Mouse (Mus musculus) CH12.LX (cell line): ENCODE measurements around the gene Gpx7. TPM values are rescaled to one million over a fixed set of nuclear protein-coding genes. Genes with fewer than 3 reads are reported as not detected.

Experiments
- DNase-seq: peaks from one replicate; pipeline ENCODE4 v3.0.0-alpha.2; 2013; ENCODE audit errors: extremely low read depth
- H3K27ac ChIP-seq: 2 replicates; pipeline ENCODE4 v1.5.1; 2012; ENCODE audit warnings: low read depth, mild to moderate bottlenecking, control low read depth, moderate library complexity; ENCODE audit not compliant: insufficient read depth
- H3K27me3 ChIP-seq: replicated peaks from 2 replicates; pipeline ENCODE3; 2012; ENCODE audit warnings: inconsistent platforms
- H3K36me3 ChIP-seq, 2 experiments: replicated peaks in 1 of 2; 2 replicates each; pipeline versions ENCODE3 to v1.6.1; 2012; ENCODE audit warnings: inconsistent platforms in 1 of 2, low read length in 1 of 2, mild to moderate bottlenecking in 1 of 2, mixed read lengths in 1 of 2, moderate library complexity in 1 of 2; ENCODE audit not compliant: control insufficient read depth in 1 of 2, insufficient read depth in 1 of 2
- H3K4me1 ChIP-seq, 2 experiments: 2 replicates each; pipeline ENCODE4 v1.6.1; 2012; ENCODE audit warnings: inconsistent platforms in 1 of 2, moderate library complexity in 1 of 2; ENCODE audit not compliant: insufficient read depth in 2 of 2, control insufficient read depth in 1 of 2
- H3K4me2 ChIP-seq: 2 replicates; pipeline ENCODE4 v1.6.1; 2012; ENCODE audit warnings: low read depth, mild to moderate bottlenecking, control low read depth; ENCODE audit not compliant: poor library complexity, insufficient read depth, severe bottlenecking
- H3K4me3 ChIP-seq, 3 experiments: fragments of 150-350 bp in 1 of 3; sonication (generic) in 1 of 3; replicated peaks in 1 of 3; 2 replicates each; pipeline versions ENCODE3 to v1.5.1; 2011 to 2012; ENCODE audit warnings: low read depth in 2 of 3, low read length in 2 of 3, mild to moderate bottlenecking in 2 of 3, moderate library complexity in 2 of 3, control low read depth in 1 of 3, improper control_type of control experiment in 1 of 3, inconsistent platforms in 1 of 3, mixed read lengths in 1 of 3; ENCODE audit not compliant: poor library complexity in 1 of 3
- H3K79me2 ChIP-seq: replicated peaks from 2 replicates; pipeline ENCODE4 v1.6.1; 2012; ENCODE audit warnings: mild to moderate bottlenecking, moderate library complexity; ENCODE audit not compliant: control insufficient read depth, poor library complexity, insufficient read depth, severe bottlenecking; ENCODE audit errors: extremely low read depth
- H3K9ac ChIP-seq: 2 replicates; pipeline ENCODE4 v1.6.1; 2012; ENCODE audit warnings: low read depth, mild to moderate bottlenecking, control low read depth, moderate library complexity; ENCODE audit not compliant: insufficient read depth
- H3K9me3 ChIP-seq: replicated peaks from 2 replicates; pipeline ENCODE3; 2012; ENCODE audit warnings: low read length, inconsistent platforms, mixed read lengths
- CTCF ChIP-seq, 2 experiments: IDR thresholded peaks in 1 of 2; conservative IDR thresholded peaks in 1 of 2; 2 replicates each; pipeline ENCODE4 v1.5.1; 2011 to 2012; ENCODE audit warnings: low read depth in 2 of 2, low read length in 2 of 2, improper control_type of control experiment in 1 of 2, inconsistent platforms in 1 of 2, mild to moderate bottlenecking in 1 of 2, moderate library complexity in 1 of 2
- E2F4 ChIP-seq: IDR thresholded peaks from 2 replicates; pipeline ENCODE4 v1.6.1; 2011; ENCODE audit warnings: low read depth, low read length, improper control_type of control experiment; ENCODE audit not compliant: insufficient replicate concordance
- ELF1 ChIP-seq: IDR thresholded peaks from 2 replicates; pipeline ENCODE4 v1.6.1; 2014; ENCODE audit warnings: low read depth, mild to moderate bottlenecking, inconsistent platforms, low read length, improper control_type of control experiment
- IRF4 ChIP-seq: IDR thresholded peaks from 2 replicates; pipeline ENCODE4 v1.6.1; 2014; ENCODE audit warnings: low read depth, mild to moderate bottlenecking, inconsistent platforms, low read length, improper control_type of control experiment
- JUND ChIP-seq: conservative IDR thresholded peaks from 2 replicates; pipeline ENCODE4 v1.6.1; 2011; ENCODE audit warnings: low read depth, low read length, improper control_type of control experiment
- MAFK ChIP-seq: IDR thresholded peaks from 2 replicates; pipeline ENCODE4 v1.6.1; 2011; ENCODE audit warnings: low read length, improper control_type of control experiment; ENCODE audit not compliant: insufficient replicate concordance
- NRF1 ChIP-seq: IDR thresholded peaks from 2 replicates; pipeline ENCODE4 v1.6.1; 2014; ENCODE audit warnings: low read depth, mild to moderate bottlenecking, inconsistent platforms, low read length, improper control_type of control experiment, moderate library complexity
- PAX5 ChIP-seq: IDR thresholded peaks from 2 replicates; pipeline ENCODE4 v1.6.1; 2012; ENCODE audit warnings: low read length, inconsistent platforms, mixed read lengths
- POLR2AphosphoS2 ChIP-seq: IDR thresholded peaks from 2 replicates; pipeline ENCODE4 v1.6.1; 2011; ENCODE audit warnings: low read depth, low read length, improper control_type of control experiment
- RAD21 ChIP-seq: IDR thresholded peaks from 2 replicates; pipeline ENCODE4 v1.6.1; 2011; ENCODE audit warnings: low read depth, mild to moderate bottlenecking, low read length, improper control_type of control experiment, moderate library complexity
- SIN3A ChIP-seq: IDR thresholded peaks from 2 replicates; pipeline ENCODE4 v1.6.1; 2012; ENCODE audit warnings: low read length, improper control_type of control experiment, inconsistent platforms
- SMC3 ChIP-seq: IDR thresholded peaks from 2 replicates; pipeline ENCODE4 v1.6.1; 2011; ENCODE audit warnings: low read depth, low read length, improper control_type of control experiment
- USF1 ChIP-seq: IDR thresholded peaks from 2 replicates; pipeline ENCODE4 v1.6.1; 2014; ENCODE audit warnings: low read depth, mild to moderate bottlenecking, inconsistent platforms, low read length, improper control_type of control experiment
- ZC3H11A ChIP-seq: IDR thresholded peaks from 2 replicates; pipeline ENCODE4 v1.6.1; 2012; ENCODE audit warnings: low read depth, mild to moderate bottlenecking, inconsistent platforms, low read length, improper control_type of control experiment
- ZKSCAN1 ChIP-seq: IDR thresholded peaks from 2 replicates; pipeline ENCODE4 v1.6.1; 2012; ENCODE audit warnings: low read depth, inconsistent platforms, low read length, improper control_type of control experiment, borderline replicate concordance
- ZMIZ1 ChIP-seq: IDR thresholded peaks from 2 replicates; pipeline ENCODE4 v1.6.1; 2012; ENCODE audit warnings: low read depth, mild to moderate bottlenecking, inconsistent platforms, low read length, improper control_type of control experiment
- ZNF384 ChIP-seq: IDR thresholded peaks from 2 replicates; pipeline ENCODE4 v1.6.1; 2012; ENCODE audit warnings: low read depth, low read length, improper control_type of control experiment, inconsistent platforms
- dilution Hi-C: fragments of 300-500 bp; cut with MboI; formaldehyde crosslinking; loops from 2 replicates; pipeline ENCODE4 v1.14.3; 2020; ENCODE audit warnings: low sequenced_read_pairs; ENCODE audit not compliant: extremely low pct_unique_long_range_greater_than_20kb, extremely low pct_ligation_motif_present
- in situ Hi-C: fragments of 300-500 bp; cut with MboI; formaldehyde crosslinking; loops from 3 replicates; pipeline ENCODE4 v1.14.3; 2019; ENCODE audit warnings: low sequenced_read_pairs, low pct_ligation_motif_present, low pct_unique_long_range_greater_than_20kb, mixed read lengths
- polyA plus RNA-seq: library from polyadenylated mRNA; unstranded; fragments of >175 nt; gene quantifications from 2 replicates; pipeline ENCODE4 v1.2.1, GENCODE M21; 2012; ENCODE audit warnings: low read depth; ENCODE audit not compliant: insufficient read length
- total RNA-seq, 2 experiments: library from RNA; depleted of rRNA; stranded (reverse); fragments of 300-350 nt in 1 of 2; fragments of >200 nt in 1 of 2; gene quantifications; 2 replicates each; pipeline ENCODE4 v1.2.3; 2012 to 2014

The Gpx7 gene
- total and polyA plus RNA-seq, 3 experiments = not detected

DNA sequence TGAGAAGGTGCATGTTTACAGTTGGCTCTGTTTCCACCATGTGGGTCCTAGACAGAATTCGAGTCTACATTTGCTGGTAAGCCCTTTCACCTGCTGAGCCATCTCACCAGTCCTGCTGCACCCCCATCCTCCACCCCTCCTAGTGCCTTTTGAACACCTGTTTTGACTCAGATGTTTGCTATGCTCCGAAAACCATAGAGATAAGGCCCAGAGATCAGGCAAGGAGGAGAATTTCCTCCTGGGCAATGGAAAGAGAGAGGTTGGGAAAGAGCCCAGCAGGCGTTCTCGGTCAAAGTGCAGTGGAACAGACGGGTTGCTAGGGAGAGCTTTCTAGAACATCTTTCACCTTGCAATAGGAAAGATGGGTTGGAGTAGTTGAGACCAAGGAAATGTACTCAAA is 15.6 kb downstream of the Gpx7 start:
- Histone ChIP-seq H3K27me3 (no peaks in the 10 kb centered on the region), H3K27ac (no peak overlapping the region), H3K4me3 (no peak overlapping the region), H3K9me3 (peaks cover 5% of the 10 kb centered on the region), H3K9ac (no peak overlapping the region), H3K79me2 (no peaks in the 10 kb centered on the region), H3K36me3 (no peaks in the 10 kb centered on the region), H3K4me2 (no peak overlapping the region), H3K4me1 (no peaks in the 10 kb centered on the region)
- DNase-seq = no peak
- TF ChIP-seq USF1 (no peak), E2F4 (no peak), JUND (no peak), ZKSCAN1 (no peak), RAD21 (no peak), ZNF384 (no peak), ELF1 (no peak), ZC3H11A (no peak), POLR2AphosphoS2 (no peak), CTCF (conservative IDR thresholded peaks at IDR 0.05 in 1 of 2, IDR thresholded peaks at IDR 0.05 in 1 of 2; ENCODE audit: low read depth in 2 of 2, low read length in 2 of 2) (no peak), ZMIZ1 (no peak), PAX5 (no peak), NRF1 (no peak)
- dilution Hi-C loops = no loop called here
- in situ Hi-C loops = no loop called here

DNA sequence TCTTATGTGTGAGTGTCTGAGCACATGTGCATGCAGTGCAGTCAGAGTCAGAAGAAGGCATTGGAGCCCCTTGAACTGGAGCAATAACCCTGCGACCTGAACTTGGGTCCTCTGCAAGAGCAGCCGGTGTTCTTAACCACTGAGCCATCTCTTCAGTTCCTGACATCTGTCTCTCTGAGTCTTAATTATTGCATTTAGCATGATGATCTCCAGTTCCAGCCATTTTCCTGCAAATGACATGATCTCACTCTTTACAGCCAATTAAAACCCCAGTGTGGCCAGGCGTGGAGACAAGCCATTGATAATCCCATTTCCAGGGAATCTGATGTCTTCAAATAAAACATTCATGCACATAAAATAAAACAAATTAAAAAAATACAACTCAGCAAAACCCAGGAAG is 18.0 kb downstream of the Gpx7 start:
- dilution Hi-C loops = no loop called here
- no peaks in the 10 kb centered on the region for H3K27me3 ChIP-seq

More for the DNA sequence above, 18.0 kb downstream of the Gpx7 start:
- Histone ChIP-seq H3K4me3 (no peak overlapping the region), H3K4me1 (no peaks in the 10 kb centered on the region), H3K79me2 (no peaks in the 10 kb centered on the region), H3K36me3 (no peaks in the 10 kb centered on the region), H3K9ac (no peak overlapping the region), H3K9me3 (no peaks in the 10 kb centered on the region), H3K4me2 (no peak overlapping the region), H3K27ac (no peak overlapping the region)
- in situ Hi-C loops = no loop called here
- no peak for DNase-seq
- no peak for TF ChIP-seq RAD21
- TF ChIP-seq MAFK = no peak
- no peak for TF ChIP-seq SMC3
- no peak for TF ChIP-seq IRF4
- no peak for TF ChIP-seq SIN3A
